Mouse (Mus musculus): Measurements from ENCODE around the gene Sav1.

- TF ChIP-seq POLR2A (IDR thresholded peaks at IDR 0.05; ENCODE audit: insufficient read depth, low read depth, low read length), result no peak
- no peak for TF ChIP-seq CTCF (IDR thresholded peaks at IDR 0.05)
- TF ChIP-seq EP300 (IDR thresholded peaks at IDR 0.05; ENCODE audit: insufficient read depth, low read depth, low read length), result no peak
Measured at GRCm38 (mm10) chr12:69998186-69998983, 11.6 kb upstream of the Sav1 start.

Measured in heart, adult 2 months (tissue).